Mouse (Mus musculus) neutrophil, adult 83 days (primary cell): ENCODE results near the gene Kirrel3. TPM values are rescaled to one million over a fixed set of nuclear protein-coding genes. Genes with fewer than 3 reads are reported as not detected.

ENCODE experiments used
- total RNA-seq, 2 experiments: library from RNA; stranded (reverse); gene quantifications; one replicate each; pipeline ENCODE4 v1.2.4; 2023

The Kirrel3 gene
- not detected for total RNA-seq

GRCm38 (mm10) chr9:34485759-34486431, at the start of gene Kirrel3:
Kirrel3 (plus strand) TSS chr9:34485894.

